Mouse (Mus musculus): ENCODE data around the gene Stk11ip. TPM values are rescaled to one million over a fixed set of nuclear protein-coding genes. Genes with fewer than 3 reads are reported as not detected.

The Stk11ip gene
- polyA plus RNA-seq (2014; fragmentation: Nextera tagmentation; extraction: Ambion mirVana) = 20.6 and 20.9 TPM in 2 replicates

GRCm38 (mm10) chr1:75521321-75522031 is at the start of gene Stk11ip:
Gene Stk11ip (plus strand): TSS chr1:75521529.
- no peaks in the 10 kb centered on the region for H3K4me1 ChIP-seq (ENCODE audit: control insufficient read depth, insufficient read depth, low read length)
- no peaks in the 10 kb centered on the region for H3K27me3 ChIP-seq (ENCODE audit: control insufficient read depth, insufficient read depth, low read length)
- 0 out of 2 replicates have a peak, but pooled peaks cover 2% of the 10 kb centered on the region for H3K36me3 ChIP-seq (ENCODE audit: control insufficient read depth, insufficient read depth, low read length)
- peak within 1 kb of the TSS; percentile 80 for H3K27ac ChIP-seq (ENCODE audit: low read depth, low read length)
- DNase-seq (ENCODE audit: low spot score) = peak; percentile 96
- WGBS = under 1% methylated on average over 46 of the region's 46 CpGs
- H3K9ac ChIP-seq (ENCODE audit: low read length) = peak within 1 kb of the TSS; percentile 45
- peak; percentile 93 for ATAC-seq (ENCODE audit: insufficient read depth, low FRiP score, low TSS enrichment)
- H3K4me2 ChIP-seq (ENCODE audit: low read depth) = peak within 1 kb of the TSS; percentile 51
- H3K9me3 ChIP-seq (ENCODE audit: control insufficient read depth, low read length) = no peaks in the 10 kb centered on the region
- peak within 1 kb of the TSS; percentile 59 for H3K4me3 ChIP-seq (ENCODE audit: low read depth, low read length)

DNA sequence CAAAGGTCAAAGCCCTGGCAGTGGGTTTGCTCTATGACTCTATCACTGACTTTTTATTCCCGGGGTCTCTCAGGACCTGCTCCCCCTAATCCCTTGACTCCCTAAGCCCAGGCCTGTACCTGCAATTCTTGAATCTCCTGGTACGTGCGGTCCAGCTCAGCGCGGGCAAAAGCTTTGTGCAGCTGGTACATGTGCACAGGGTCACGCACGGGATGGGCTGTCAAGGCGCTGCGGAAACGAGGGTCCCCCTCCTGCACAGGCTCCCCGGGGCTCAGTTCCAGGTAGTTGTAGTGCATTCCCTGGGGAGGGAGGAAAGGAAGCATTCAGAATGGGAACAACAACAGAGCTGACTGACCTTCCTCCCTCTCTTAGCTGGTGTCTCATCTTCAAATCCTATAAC is 44.9 kb upstream of the Stk11ip start:
- Histone ChIP-seq H3K4me3 (ENCODE audit: low read depth, low read length) (no peak overlapping the region), H3K4me2 (ENCODE audit: low read depth) (no peak overlapping the region), H3K27ac (ENCODE audit: low read depth, low read length) (no peak overlapping the region), H3K4me1 (ENCODE audit: control insufficient read depth, insufficient read depth, low read length) (peaks cover 17% of the 10 kb centered on the region), H3K27me3 (ENCODE audit: control insufficient read depth, insufficient read depth, low read length) (no peaks in the 10 kb centered on the region; the same call in 1 of the 2 replicates), H3K9me3 (ENCODE audit: control insufficient read depth, low read length) (no peaks in the 10 kb centered on the region), H3K36me3 (ENCODE audit: control insufficient read depth, insufficient read depth, low read length) (peaks cover 10% of the 10 kb centered on the region), H3K9ac (ENCODE audit: low read length) (no peak overlapping the region)
- DNase-seq (ENCODE audit: low spot score) = no peak
- WGBS = 96% methylated on average over 11 of the region's 11 CpGs
- ATAC-seq (ENCODE audit: insufficient read depth, low FRiP score, low TSS enrichment) = no peak

DNA sequence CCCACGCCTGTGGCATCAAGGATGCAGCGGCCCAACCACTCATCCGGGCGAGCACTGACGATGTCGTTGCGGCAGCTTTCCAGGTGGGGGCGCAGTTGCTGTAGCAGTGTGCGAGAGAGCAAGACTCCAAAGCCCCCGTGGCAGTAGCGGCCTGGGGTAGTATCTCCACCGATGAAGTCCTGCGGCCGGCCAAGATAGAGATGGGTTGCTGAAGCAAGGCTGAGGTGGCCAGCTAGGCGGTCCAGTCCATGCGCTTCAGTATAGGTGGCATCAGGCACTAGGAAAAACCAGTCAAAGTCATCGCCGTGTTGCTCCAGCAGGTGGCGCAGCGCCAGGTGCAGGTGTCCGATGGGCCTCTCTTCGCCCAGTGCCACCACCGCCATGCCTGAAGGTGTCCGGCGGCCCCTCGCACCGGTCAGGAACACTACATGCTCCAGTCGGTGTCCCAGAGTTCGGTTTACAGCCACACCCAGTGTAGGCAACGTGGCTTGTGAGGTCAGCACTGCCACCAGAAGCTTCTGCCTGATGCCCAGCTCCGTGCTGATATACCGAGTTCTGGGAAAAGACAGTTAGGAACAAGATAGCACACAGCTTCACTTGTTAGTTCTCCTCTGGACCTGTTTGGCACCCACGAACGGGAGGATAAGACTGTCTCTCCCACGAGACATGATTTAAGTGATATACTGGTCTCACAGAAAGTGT is 43.9 kb upstream of the Stk11ip start:
- Histone ChIP-seq H3K9me3 (ENCODE audit: control insufficient read depth, low read length) (no peaks in the 10 kb centered on the region), H3K4me1 (ENCODE audit: control insufficient read depth, insufficient read depth, low read length) (peaks cover 17% of the 10 kb centered on the region), H3K4me2 (ENCODE audit: low read depth) (peak overlapping the region; percentile 89), H3K36me3 (ENCODE audit: control insufficient read depth, insufficient read depth, low read length) (peaks cover 10% of the 10 kb centered on the region), H3K4me3 (ENCODE audit: low read depth, low read length) (peak overlapping the region; percentile 4; the same call in 1 of the 2 replicates), H3K27ac (ENCODE audit: low read depth, low read length) (no peak overlapping the region), H3K27me3 (ENCODE audit: control insufficient read depth, insufficient read depth, low read length) (peaks cover 2% of the 10 kb centered on the region; the same call in 1 of the 2 replicates), H3K9ac (ENCODE audit: low read length) (no peak overlapping the region)
- DNase-seq (ENCODE audit: low spot score) (peak; percentile 86), ATAC-seq (ENCODE audit: insufficient read depth, low FRiP score, low TSS enrichment) (no peak)
- WGBS = 16% methylated on average over 35 of the region's 35 CpGs

GRCm38 (mm10) chr1:75477966-75478290 is 43.4 kb upstream of the Stk11ip start:
- H3K4me2 ChIP-seq (ENCODE audit: low read depth) = peak overlapping the region; percentile 89
- no peak for DNase-seq (ENCODE audit: low spot score)
- peak overlapping the region; percentile 84 for H3K4me3 ChIP-seq (ENCODE audit: low read depth, low read length)
- H3K9ac ChIP-seq (ENCODE audit: low read length) = no peak overlapping the region
- peaks cover 10% of the 10 kb centered on the region for H3K36me3 ChIP-seq (ENCODE audit: control insufficient read depth, insufficient read depth, low read length)
- 49% methylated on average over 3 of the region's 3 CpGs for WGBS
- no peaks in the 10 kb centered on the region for H3K9me3 ChIP-seq (ENCODE audit: control insufficient read depth, low read length)
- ATAC-seq (ENCODE audit: insufficient read depth, low FRiP score, low TSS enrichment) = no peak
- H3K4me1 ChIP-seq (ENCODE audit: control insufficient read depth, insufficient read depth, low read length) = peaks cover 17% of the 10 kb centered on the region
- H3K27me3 ChIP-seq (ENCODE audit: control insufficient read depth, insufficient read depth, low read length) = peaks cover 7% of the 10 kb centered on the region; the same call in 1 of the 2 replicates
- no peak overlapping the region for H3K27ac ChIP-seq (ENCODE audit: low read depth, low read length)

- H3K9me3 ChIP-seq (ENCODE audit: control insufficient read depth, low read length) = no peaks in the 10 kb centered on the region
- DNase-seq (ENCODE audit: low spot score) (peak; percentile 44), ATAC-seq (ENCODE audit: insufficient read depth, low FRiP score, low TSS enrichment) (no peak)
- peaks cover 10% of the 10 kb centered on the region for H3K36me3 ChIP-seq (ENCODE audit: control insufficient read depth, insufficient read depth, low read length)
- peak overlapping the region; percentile 78 for H3K9ac ChIP-seq (ENCODE audit: low read length)
- peaks cover 8% of the 10 kb centered on the region; the same call in 1 of the 2 replicates for H3K27me3 ChIP-seq (ENCODE audit: control insufficient read depth, insufficient read depth, low read length)
- H3K4me3 ChIP-seq (ENCODE audit: low read depth, low read length) = peak overlapping the region; percentile 84
- H3K4me1 ChIP-seq (ENCODE audit: control insufficient read depth, insufficient read depth, low read length) = peaks cover 17% of the 10 kb centered on the region
- H3K4me2 ChIP-seq (ENCODE audit: low read depth) = peak overlapping the region; percentile 89
- WGBS = 0% methylated on average over 15 of the region's 25 CpGs
- H3K27ac ChIP-seq (ENCODE audit: low read depth, low read length) = peak overlapping the region; percentile 70
These were observed 42.8 kb upstream of the Stk11ip start for GRCm38 (mm10) chr1:75478497-75478896.

GRCm38 (mm10) chr1:75478916-75479634 is 42.3 kb upstream of the Stk11ip start, which contains the start of the genes Chpf and Tmem198:
Gene Chpf (minus strand): TSS chr1:75479307.
Gene Tmem198 (plus strand): TSS chr1:75479532.
- Histone ChIP-seq H3K36me3 (ENCODE audit: control insufficient read depth, insufficient read depth, low read length) (peaks cover 10% of the 10 kb centered on the region), H3K4me1 (ENCODE audit: control insufficient read depth, insufficient read depth, low read length) (peaks cover 17% of the 10 kb centered on the region), H3K4me2 (ENCODE audit: low read depth) (peak within 1 kb of the TSS; percentile 89), H3K27me3 (ENCODE audit: control insufficient read depth, insufficient read depth, low read length) (peaks cover 8% of the 10 kb centered on the region; the same call in 1 of the 2 replicates), H3K4me3 (ENCODE audit: low read depth, low read length) (peak within 1 kb of the TSS; percentile 84), H3K9ac (ENCODE audit: low read length) (peak within 1 kb of the TSS; percentile 78), H3K27ac (ENCODE audit: low read depth, low read length) (peak within 1 kb of the TSS; percentile 70), H3K9me3 (ENCODE audit: control insufficient read depth, low read length) (no peaks in the 10 kb centered on the region)
- ATAC-seq (ENCODE audit: insufficient read depth, low FRiP score, low TSS enrichment) (peak; percentile 93), DNase-seq (ENCODE audit: low spot score) (peak; percentile 99)
- under 1% methylated on average over 70 of the region's 76 CpGs for WGBS

DNA sequence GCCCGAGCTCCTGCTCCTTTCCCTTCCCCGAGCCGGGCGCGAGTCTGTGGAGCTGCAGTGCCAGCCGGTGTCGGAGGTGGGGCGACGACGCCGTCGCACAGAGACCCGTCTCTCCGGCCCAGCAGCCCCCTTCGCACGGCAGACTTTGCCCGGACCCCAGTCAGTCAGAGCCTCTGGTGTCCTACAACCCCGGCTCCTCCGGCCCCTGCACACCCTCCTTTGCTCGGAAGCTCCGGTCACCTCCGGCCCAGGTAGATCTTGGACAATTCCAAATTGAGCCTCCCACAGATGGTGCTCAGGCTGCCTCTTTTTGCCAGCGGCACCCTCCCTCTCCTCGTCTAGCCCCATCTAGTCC is 41.7 kb upstream of the Stk11ip start:
- Histone ChIP-seq H3K4me3 (ENCODE audit: low read depth, low read length) (peak overlapping the region; percentile 84), H3K4me2 (ENCODE audit: low read depth) (peak overlapping the region; percentile 89), H3K27ac (ENCODE audit: low read depth, low read length) (0 out of 2 replicates have a peak overlapping the region, but pooled peaks have one; percentile 44), H3K4me1 (ENCODE audit: control insufficient read depth, insufficient read depth, low read length) (peaks cover 17% of the 10 kb centered on the region), H3K9ac (ENCODE audit: low read length) (peak overlapping the region; percentile 75), H3K9me3 (ENCODE audit: control insufficient read depth, low read length) (no peaks in the 10 kb centered on the region), H3K27me3 (ENCODE audit: control insufficient read depth, insufficient read depth, low read length) (peaks cover 12% of the 10 kb centered on the region), H3K36me3 (ENCODE audit: control insufficient read depth, insufficient read depth, low read length) (peaks cover 10% of the 10 kb centered on the region)
- ATAC-seq (ENCODE audit: insufficient read depth, low FRiP score, low TSS enrichment) (peak; percentile 58; the same call in 1 of the 2 replicates), DNase-seq (ENCODE audit: low spot score) (no peak)
- under 1% methylated on average over 24 of the region's 24 CpGs for WGBS

DNA sequence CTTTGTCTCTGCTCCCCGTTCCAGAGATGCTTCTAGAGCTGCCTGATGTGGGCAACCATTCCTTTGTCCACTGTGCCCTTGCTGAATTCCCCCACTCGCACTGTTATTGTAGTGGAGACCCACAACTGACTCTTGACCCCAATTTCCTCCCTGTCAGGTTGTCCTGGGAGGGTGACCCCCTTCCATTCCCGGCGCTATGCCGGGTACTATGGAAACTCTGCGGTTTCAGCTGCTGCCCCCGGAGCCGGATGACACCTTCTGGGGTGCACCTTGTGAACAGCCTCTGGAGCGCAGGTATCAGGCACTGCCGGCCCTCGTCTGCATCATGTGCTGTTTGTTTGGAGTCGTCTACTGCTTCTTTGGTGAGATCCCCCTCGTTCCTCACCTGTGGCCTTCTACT is 41.3 kb upstream of the Stk11ip start:
- Histone ChIP-seq H3K4me3 (ENCODE audit: low read depth, low read length) (peak overlapping the region; percentile 84), H3K36me3 (ENCODE audit: control insufficient read depth, insufficient read depth, low read length) (peaks cover 6% of the 10 kb centered on the region), H3K9ac (ENCODE audit: low read length) (peak overlapping the region; percentile 75), H3K9me3 (ENCODE audit: control insufficient read depth, low read length) (no peaks in the 10 kb centered on the region), H3K4me1 (ENCODE audit: control insufficient read depth, insufficient read depth, low read length) (peaks cover 17% of the 10 kb centered on the region), H3K4me2 (ENCODE audit: low read depth) (peak overlapping the region; percentile 89), H3K27me3 (ENCODE audit: control insufficient read depth, insufficient read depth, low read length) (peaks cover 16% of the 10 kb centered on the region), H3K27ac (ENCODE audit: low read depth, low read length) (no peak overlapping the region)
- WGBS = 16% methylated on average over 13 of the region's 13 CpGs
- ATAC-seq (ENCODE audit: insufficient read depth, low FRiP score, low TSS enrichment) = no peak
- DNase-seq (ENCODE audit: low spot score) = no peak
